Mouse (Mus musculus): ENCODE data around the gene Vac14.
A peak's percentile ranks its signal among the peaks of the same experiment; 100 is the strongest.

The Vac14 gene

DNA sequence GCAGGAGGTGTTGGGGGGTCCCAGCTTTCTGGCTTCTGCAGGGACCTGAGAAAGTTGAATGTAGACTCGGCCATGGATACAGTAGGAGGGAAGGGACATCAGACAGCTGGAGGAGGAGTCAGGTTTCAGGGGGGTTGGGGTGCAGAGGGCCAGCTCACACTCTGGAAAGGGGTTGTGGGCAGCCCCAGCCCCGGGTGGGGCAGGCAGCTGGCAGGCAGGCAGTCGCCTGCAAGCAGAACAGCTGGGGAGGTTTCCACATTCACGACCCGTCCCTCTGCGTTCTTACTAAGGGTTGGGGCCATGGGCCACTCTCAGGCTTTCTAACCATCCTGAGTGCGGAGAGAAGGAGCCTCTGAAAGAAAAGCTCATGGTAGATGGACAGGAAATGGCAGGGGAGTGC, 98.7 kb downstream of the Vac14 start:
- no peak for DNase-seq (ENCODE audit: low read depth, low spot score)

- DNase-seq (ENCODE audit: low read depth, low spot score), result no peak
These were observed 100.0 kb downstream of the Vac14 start for GRCm38 (mm10) chr8:110718209-110718968.

DNA sequence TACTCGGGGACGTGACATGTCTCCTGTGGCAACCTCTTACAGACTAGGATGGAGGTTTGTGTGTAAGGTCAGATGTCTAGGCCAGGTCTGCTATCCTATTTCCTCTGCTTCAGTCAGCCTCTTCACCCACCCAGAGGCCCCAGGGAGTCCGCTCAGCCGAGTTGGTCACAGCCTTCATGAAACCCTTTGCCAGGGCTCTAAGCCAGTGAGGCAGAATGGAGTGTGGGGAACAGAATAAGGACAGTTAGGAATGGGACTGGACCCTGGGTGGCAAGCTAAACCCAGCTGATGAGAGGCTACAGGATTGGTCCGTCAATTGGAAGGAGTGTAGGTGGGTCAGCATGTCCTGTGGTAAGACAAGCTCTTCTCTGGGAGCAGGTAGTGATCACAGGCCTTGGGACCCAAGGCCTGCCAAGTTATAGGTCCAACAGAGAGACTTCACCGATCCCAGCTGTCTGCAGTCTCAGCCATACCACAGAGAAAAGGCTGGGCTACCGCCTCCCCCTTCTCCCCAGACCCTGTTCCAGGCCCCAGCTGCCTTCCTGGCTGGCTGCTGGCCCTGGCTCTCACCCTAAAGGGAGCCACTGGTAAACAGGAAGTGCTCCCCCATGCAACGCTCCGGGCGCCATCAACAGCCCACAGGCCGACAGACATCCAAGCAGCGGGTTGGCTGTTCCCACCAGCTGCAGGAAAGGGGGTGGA, 100.7 kb downstream of the Vac14 start:
- no peak for DNase-seq (ENCODE audit: low read depth, low spot score)

- no peak for DNase-seq (ENCODE audit: low read depth, low spot score)
These were observed 101.7 kb downstream of the Vac14 start for GRCm38 (mm10) chr8:110719898-110720653.

GRCm38 (mm10) chr8:110720685-110721598, 102.6 kb downstream of the Vac14 start, which contains the start of gene Mtss1l:
Mtss1l (plus strand) TSS chr8:110721476.
- DNase-seq (ENCODE audit: low read depth, low spot score), result no peak

DNA sequence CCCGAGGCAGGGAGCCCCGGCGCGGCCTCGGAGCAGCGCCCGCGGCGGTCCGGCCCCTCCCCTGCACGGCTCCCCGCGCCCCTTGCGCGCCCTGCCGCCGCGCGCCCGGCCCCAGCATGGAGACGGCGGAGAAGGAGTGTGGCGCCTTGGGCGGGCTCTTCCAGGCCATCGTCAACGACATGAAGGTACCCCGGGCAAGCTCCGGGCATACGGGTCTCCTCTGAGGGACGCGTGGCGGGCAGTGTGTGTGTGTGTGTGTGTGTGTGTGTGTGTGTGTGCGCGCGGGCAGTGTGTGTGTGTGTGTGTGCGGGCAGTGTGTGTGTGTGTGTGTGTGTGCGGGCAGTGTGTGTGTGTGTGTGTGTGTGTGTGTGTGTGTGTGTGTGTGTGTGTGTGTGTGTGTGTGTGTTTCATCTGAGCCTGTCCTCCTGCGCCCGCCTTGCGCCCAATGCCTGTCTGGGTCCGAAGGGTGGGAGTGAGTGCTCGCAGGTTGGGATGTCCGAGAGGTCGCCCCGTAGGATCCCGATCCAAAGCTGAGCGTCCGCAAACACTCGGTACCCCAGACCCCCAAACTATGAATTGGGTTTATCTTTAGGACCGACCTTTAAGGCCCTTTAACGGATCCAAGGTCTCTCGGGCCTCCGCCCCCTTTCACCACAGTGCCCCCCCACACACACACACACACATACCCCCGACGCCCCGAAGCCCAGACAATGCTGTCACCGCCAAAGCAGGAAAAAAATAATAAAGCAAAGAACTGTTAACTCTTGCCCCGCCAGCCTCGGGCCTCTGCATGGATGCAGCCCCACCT, 103.4 kb downstream of the Vac14 start:
- peak; percentile 22 for DNase-seq (ENCODE audit: low read depth, low spot score)

- no peak for DNase-seq (ENCODE audit: low read depth, low spot score)
These were observed 104.1 kb downstream of the Vac14 start for GRCm38 (mm10) chr8:110722414-110723011.

- DNase-seq (ENCODE audit: low read depth, low spot score), result no peak
These were observed 106.1 kb downstream of the Vac14 start for GRCm38 (mm10) chr8:110724493-110724892.

- no peak for DNase-seq (ENCODE audit: low read depth, low spot score)
These were observed 106.9 kb downstream of the Vac14 start for GRCm38 (mm10) chr8:110725084-110725838.

DNA sequence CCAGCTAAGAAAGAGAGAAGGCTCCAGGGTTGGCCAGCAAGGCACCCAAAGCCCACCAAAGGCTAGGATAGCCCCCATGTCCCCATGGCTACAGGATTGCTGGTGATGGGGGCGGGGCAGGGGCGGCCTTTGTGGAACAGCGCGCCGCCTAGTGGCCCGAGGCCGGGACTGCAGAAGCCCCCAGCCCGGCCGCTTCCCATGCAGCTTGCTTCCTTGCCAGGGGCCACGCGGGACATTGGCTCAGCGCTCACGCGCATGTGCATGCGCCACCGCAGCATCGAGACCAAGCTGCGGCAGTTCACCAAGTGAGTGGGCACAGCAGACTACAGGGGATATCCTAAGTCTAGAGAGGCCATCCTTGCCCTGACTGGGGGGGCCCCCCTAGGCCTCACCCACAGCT, 108.5 kb downstream of the Vac14 start:
- DNase-seq (ENCODE audit: low read depth, low spot score), result peak; percentile 61

DNA sequence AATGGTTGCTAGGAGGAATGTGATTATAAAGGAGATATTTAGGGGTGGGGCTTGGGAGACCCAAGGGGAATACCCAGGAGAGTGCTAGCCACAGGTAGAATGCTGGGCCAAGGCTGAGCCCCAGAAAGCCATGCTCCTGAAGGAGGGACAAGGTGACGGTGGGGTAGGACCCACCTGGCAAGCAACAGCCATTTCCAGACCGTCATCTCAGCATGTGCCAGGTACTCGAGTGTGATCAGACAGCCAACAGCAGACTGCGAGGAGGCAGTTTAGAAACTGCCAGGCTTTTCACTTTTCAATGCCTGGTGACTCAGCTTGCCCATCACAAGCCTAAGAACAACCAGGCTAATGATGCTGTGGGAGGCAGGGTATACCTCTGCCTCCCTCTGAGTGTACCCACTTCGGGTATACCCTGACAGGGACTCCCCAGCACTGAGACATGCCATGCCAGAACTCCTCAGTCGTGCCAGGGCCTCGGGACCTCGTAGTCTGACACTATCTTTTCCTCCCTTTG, 113.0 kb downstream of the Vac14 start:
- DNase-seq (ENCODE audit: low read depth, low spot score), result no peak

- DNase-seq (ENCODE audit: low read depth, low spot score), result no peak
These were observed 114.7 kb downstream of the Vac14 start for GRCm38 (mm10) chr8:110733036-110733435.

- no peak for DNase-seq (ENCODE audit: low read depth, low spot score)
These were observed 120.3 kb downstream of the Vac14 start for GRCm38 (mm10) chr8:110738591-110739195.

DNA sequence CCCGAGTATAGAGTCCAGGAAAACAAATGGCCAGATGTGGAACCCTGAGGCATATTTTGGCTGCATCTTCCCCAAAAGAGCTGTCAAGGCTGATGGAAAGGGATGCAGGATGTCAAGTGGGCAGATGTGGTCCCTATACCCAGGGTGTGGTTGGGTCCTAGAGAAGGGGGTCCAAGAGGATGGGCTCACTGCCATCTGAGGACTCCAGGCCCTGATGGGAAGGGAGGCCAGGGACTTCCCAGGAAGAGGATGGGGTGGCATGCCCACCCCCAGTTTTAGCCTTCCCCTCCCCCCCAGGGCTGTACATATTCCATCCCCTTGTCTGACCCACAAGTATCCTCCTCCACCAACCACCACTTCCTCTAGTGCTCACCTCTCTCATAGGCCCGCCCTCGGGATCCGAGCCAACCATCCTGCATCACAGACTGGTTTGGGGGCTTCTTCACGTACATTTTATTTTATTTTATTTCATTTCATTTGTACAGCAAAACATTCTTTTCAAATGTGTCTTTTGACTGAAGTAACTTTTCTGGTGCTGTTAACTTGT, 122.3 kb downstream of the Vac14 start:
- DNase-seq (ENCODE audit: low read depth, low spot score), result no peak

DNA sequence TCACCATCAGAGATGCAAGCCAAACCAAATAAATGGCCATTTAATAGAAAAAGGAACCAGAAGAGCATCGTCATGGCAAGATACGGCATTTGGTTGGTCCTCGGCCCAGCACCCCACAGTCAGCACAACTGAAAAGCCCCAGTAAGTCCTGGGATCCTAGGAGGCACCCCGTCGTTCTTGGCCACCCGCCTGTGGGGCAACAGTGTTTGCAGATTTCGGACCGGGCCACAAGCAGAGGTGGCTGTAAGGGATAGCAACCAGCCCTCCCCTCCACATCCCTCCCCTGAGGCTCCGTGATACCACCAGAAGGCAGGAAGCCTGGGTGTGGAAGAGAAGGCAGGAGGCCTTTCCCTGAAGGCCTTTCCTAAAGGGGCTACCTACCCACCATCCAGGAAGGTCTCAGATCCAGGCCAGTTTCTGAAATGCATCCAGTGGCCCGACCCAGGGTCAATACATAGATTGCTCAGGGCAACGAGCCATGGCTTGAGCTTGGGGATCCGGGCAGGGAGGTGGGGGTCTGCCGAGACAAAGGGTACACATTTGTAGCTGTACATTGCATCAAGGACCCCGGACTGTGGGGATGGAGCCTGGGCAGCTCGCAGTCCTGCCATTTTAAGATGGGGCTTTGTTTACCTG, 123.5 kb downstream of the Vac14 start:
- DNase-seq (ENCODE audit: low read depth, low spot score), result no peak

GRCm38 (mm10) chr8:110742452-110742818, 124.0 kb downstream of the Vac14 start:
- DNase-seq (ENCODE audit: low read depth, low spot score), result no peak

DNA sequence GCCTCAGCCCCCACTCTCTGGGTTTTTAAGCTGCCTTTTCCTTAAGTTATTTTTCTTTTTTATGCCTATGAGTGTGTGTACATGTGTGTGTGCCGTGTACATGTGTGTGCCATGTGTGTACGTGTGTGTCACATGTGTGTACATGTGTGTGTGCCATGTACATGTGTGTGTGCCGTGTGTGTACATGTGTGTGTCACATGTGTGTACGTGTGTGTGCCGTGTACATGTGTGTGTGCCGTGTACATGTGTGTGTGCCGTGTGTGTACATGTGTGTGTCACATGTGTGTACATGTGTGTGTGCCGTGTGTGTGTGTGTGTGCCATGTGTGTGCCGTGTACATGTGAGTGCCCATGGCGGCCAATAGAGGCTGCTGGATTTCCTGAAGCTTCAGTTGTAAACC, 126.8 kb downstream of the Vac14 start:
- DNase-seq (ENCODE audit: low read depth, low spot score), result no peak

DNA sequence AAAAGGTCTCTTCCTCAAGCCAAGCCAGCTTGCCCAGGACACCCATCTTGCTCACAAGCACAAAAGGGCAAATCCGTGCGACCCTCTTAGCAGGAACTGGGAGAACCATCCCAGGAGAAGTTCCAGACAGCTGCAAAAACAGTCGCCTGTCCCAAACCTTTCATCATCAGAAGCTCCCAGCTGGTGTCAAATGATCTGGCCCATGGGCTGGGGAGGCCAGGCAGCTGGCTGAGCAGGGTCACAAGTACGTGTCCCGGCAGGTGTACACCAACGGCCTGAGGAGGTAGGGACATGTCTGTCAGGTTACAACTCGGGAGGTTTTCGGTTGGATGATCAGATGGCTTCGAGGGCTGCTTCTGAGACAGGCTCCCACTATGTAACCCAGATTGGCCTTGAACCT, 128.3 kb downstream of the Vac14 start:
- DNase-seq (ENCODE audit: low read depth, low spot score), result no peak
